In the genomic region with DNA sequence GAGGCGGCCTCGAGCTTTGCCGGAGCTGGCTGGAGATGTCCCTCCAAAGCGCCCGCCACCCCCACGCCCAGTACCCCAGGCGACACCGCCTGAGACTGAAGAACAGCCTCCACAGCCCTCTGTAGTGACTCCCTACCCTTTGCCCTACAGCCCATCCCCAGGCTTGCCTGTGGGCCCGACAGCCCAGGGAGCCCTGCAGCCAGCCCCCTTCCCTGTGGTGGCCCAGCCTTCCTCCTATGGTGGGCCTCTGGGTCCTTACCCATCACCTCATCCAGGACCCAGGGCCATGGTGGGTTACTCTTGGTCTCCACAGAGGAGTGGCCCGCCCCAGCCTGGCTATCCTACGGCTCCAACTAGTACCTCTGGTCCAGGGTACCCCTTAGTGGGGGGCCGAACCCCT, we compare ENCODE assay signal across 25 mouse cellular contexts. TPM values are rescaled to one million over a fixed set of nuclear protein-coding genes. Genes with fewer than 3 reads are reported as not detected.
DNase-seq lines count a peak whose midpoint lies in the region; ATAC-seq and TF ChIP-seq lines count a peak whose summit lies in the region.
"Had no signal": no experiment of that assay in that cellular context is flagged by ENCODE, and none has a peak within 500 bp of the region (broad histone marks: within the 10 kb centered on the region; RNA-seq: fewer than 3 reads in every experiment).

No protein-coding gene starts in this region.

- H3K36me3 ChIP-seq in midbrain, embryonic 14.5 days (ENCODE audit: control insufficient read depth, insufficient read depth, low read length), result peaks cover 46% of the 10 kb centered on the region
- H3K36me3 ChIP-seq in midbrain, postnatal 0 days (ENCODE audit: insufficient read depth, low read length), result peaks cover 35% of the 10 kb centered on the region

- H3K4me1 ChIP-seq in midbrain, embryonic 14.5 days (ENCODE audit: control insufficient read depth, insufficient read depth, low read length), result peaks cover 13% of the 10 kb centered on the region
- no peaks in the 10 kb centered on the region; the same call in 1 of the 2 replicates for H3K4me1 ChIP-seq in midbrain, postnatal 0 days (ENCODE audit: insufficient read depth, low read length)

- no peak for ATAC-seq in midbrain, embryonic 14.5 days (ENCODE audit: low FRiP score, low TSS enrichment)
- ATAC-seq in midbrain, postnatal 0 days (ENCODE audit: low FRiP score), result no peak
- ATAC-seq: forebrain, embryonic 14.5 days; forebrain, embryonic 16.5 days had no signal

- no peak overlapping the region for H3K27ac ChIP-seq in midbrain, embryonic 14.5 days (replicated peaks; ENCODE audit: low read depth, low read length)
- no peak overlapping the region for H3K27ac ChIP-seq in midbrain, postnatal 0 days (ENCODE audit: low read depth, low read length)
- H3K27ac ChIP-seq: embryonic facial prominence, embryonic 13.5 days; embryonic facial prominence, embryonic 15.5 days; forebrain, embryonic 10.5 days; forebrain, embryonic 12.5 days had no signal

- H3K27me3 ChIP-seq in midbrain, embryonic 14.5 days (ENCODE audit: control insufficient read depth, insufficient read depth, low read length), result no peaks in the 10 kb centered on the region
- H3K27me3 ChIP-seq in midbrain, postnatal 0 days (ENCODE audit: insufficient read depth, low read length), result no peaks in the 10 kb centered on the region
- H3K27me3 ChIP-seq: embryonic facial prominence, embryonic 13.5 days; embryonic facial prominence, embryonic 15.5 days; forebrain, embryonic 12.5 days had no signal

- no peak overlapping the region for H3K4me2 ChIP-seq in midbrain, embryonic 14.5 days (ENCODE audit: low read length)
- no peak overlapping the region for H3K4me2 ChIP-seq in midbrain, postnatal 0 days (ENCODE audit: low read depth, low read length, poor library complexity, severe bottlenecking)
- H3K4me2 ChIP-seq: embryonic facial prominence, embryonic 13.5 days; embryonic facial prominence, embryonic 15.5 days; forebrain, embryonic 12.5 days had no signal

- no peaks in the 10 kb centered on the region for H3K9me3 ChIP-seq in midbrain, embryonic 14.5 days (ENCODE audit: control insufficient read depth, low read length)
- no peaks in the 10 kb centered on the region for H3K9me3 ChIP-seq in midbrain, postnatal 0 days (ENCODE audit: low read length)
- H3K9me3 ChIP-seq: embryonic facial prominence, embryonic 13.5 days; embryonic facial prominence, embryonic 15.5 days; forebrain, embryonic 10.5 days; forebrain, embryonic 12.5 days had no signal

- H3K9ac ChIP-seq in midbrain, embryonic 14.5 days (replicated peaks; ENCODE audit: low read length), result 0 out of 2 replicates have a peak overlapping the region, but pooled peaks have one; percentile 6
- H3K9ac ChIP-seq in midbrain, postnatal 0 days (replicated peaks; ENCODE audit: low read length, poor library complexity, severe bottlenecking), result no peak overlapping the region
- H3K9ac ChIP-seq: embryonic facial prominence, embryonic 13.5 days; embryonic facial prominence, embryonic 15.5 days; forebrain, embryonic 12.5 days had no signal

- H3K4me3 ChIP-seq in midbrain, embryonic 14.5 days (replicated peaks; ENCODE audit: low read depth, low read length), result no peak overlapping the region
- H3K4me3 ChIP-seq in midbrain, postnatal 0 days (ENCODE audit: low read depth, low read length), result no peak overlapping the region
- H3K4me3 ChIP-seq: embryonic facial prominence, embryonic 13.5 days; embryonic facial prominence, embryonic 15.5 days; erythroblast, embryonic 14.5 days; forebrain, embryonic 10.5 days; forebrain, embryonic 12.5 days had no signal

- TF ChIP-seq CTCF in midbrain, postnatal 0 days (IDR thresholded peaks at IDR 0.05), result no peak

- WGBS in midbrain, embryonic 14.5 days, result 97% methylated on average over 12 of the region's 12 CpGs
- WGBS in midbrain, postnatal 0 days, result 95% methylated on average over 10 of the region's 12 CpGs

- DNase-seq in cerebellum, adult 9-11 months, result peak; percentile 56
- no peak for DNase-seq in cerebellum, adult 11 months
- DNase-seq in heart, adult 11 months, result peak; percentile 89
- no peak for DNase-seq in heart, postnatal 4 days
- DNase-seq in midbrain, embryonic 14.5 days, result no peak
- no peak for DNase-seq in midbrain, postnatal 0 days (ENCODE audit: low spot score)
- no peak for DNase-seq in ovary, adult 18-20 months (ENCODE audit: low spot score)
- DNase-seq: adrenal gland, adult 2 months; adrenal gland, postnatal 10 days; adrenal gland, postnatal 25 days; cerebellum, adult 9-10 months; cerebellum, postnatal 14 days; embryo, embryonic 11 days had no signal

RNA-seq across cellular contexts. Expression of a gene that starts 24.1 kb away (rescaled TPM):
- 10 to 100 TPM; 26.1 to 27.9 TPM for total RNA-seq in heart, postnatal 4 days (2021)
- 27.3 and 32.1 TPM in 2 replicates for polyA plus RNA-seq in midbrain, embryonic 14.5 days (2014; fragmentation: Nextera tagmentation; extraction: Ambion mirVana)
- total RNA-seq in midbrain, postnatal 0 days (2014; rRNA removed), result 17.5 and 22.4 TPM in 2 replicates
- polyA plus RNA-seq in midbrain, postnatal 0 days (2015; fragmentation: Nextera tagmentation; extraction: Ambion mirVana), result 22.9 and 28.0 TPM in 2 replicates

RNA-seq across cellular contexts. Expression of a gene that starts 26.2 kb away (rescaled TPM):
- total RNA-seq in heart, postnatal 4 days (2021), result under 1 TPM; 0.34 to 0.95 TPM
- 0.16 and 0.25 TPM in 2 replicates for polyA plus RNA-seq in midbrain, embryonic 14.5 days (2014; fragmentation: Nextera tagmentation; extraction: Ambion mirVana)
- total RNA-seq in midbrain, postnatal 0 days (2014; rRNA removed), result 0.55 and 0.85 TPM in 2 replicates
- polyA plus RNA-seq in midbrain, postnatal 0 days (2015; fragmentation: Nextera tagmentation; extraction: Ambion mirVana), result 0.50 and 0.53 TPM in 2 replicates
- total RNA-seq: common myeloid progenitor, adult 5-6 weeks; ES-E14; MEL had no signal
- polyA plus RNA-seq: erythroblast, embryonic 14.5 days; forebrain, embryonic 10.5 days; forebrain, embryonic 12.5 days had no signal

RNA-seq across cellular contexts. Expression of a gene that starts 34.8 kb away (rescaled TPM):
- not detected for total RNA-seq in heart, postnatal 4 days (2021)
- polyA plus RNA-seq in midbrain, embryonic 14.5 days (2014; fragmentation: Nextera tagmentation; extraction: Ambion mirVana), result not detected in 2 replicates
- not detected in 2 replicates for total RNA-seq in midbrain, postnatal 0 days (2014; rRNA removed)
- polyA plus RNA-seq in midbrain, postnatal 0 days (2015; fragmentation: Nextera tagmentation; extraction: Ambion mirVana), result not detected in 2 replicates
- total RNA-seq: adrenal gland, adult 2 months; adrenal gland, postnatal 10 days; adrenal gland, postnatal 25 days; common myeloid progenitor, adult 5-6 weeks; MEL had no signal
- polyA plus RNA-seq: adrenal gland, adult 2 months; C2C12; cerebellum, adult 2 months; embryonic facial prominence, embryonic 13.5 days; embryonic facial prominence, embryonic 15.5 days; erythroblast, embryonic 14.5 days; forebrain, embryonic 10.5 days; forebrain, embryonic 12.5 days; forebrain, embryonic 14.5 days; forebrain, embryonic 16.5 days had no signal

Comparison
In these comparisons a context has a peak if more than half of its experiments do, and no peak if none do; other contexts are left out.
1. DNase-seq: peak in cerebellum, adult 9-11 months (single experiment) and heart, adult 11 months (single experiment); none in cerebellum, adult 11 months (single experiment), heart, postnatal 4 days (single experiment), midbrain, embryonic 14.5 days (single experiment), midbrain, postnatal 0 days (single experiment) and ovary, adult 18-20 months (single experiment).